Mouse (Mus musculus) MEL (cell line): Measurements from ENCODE around the gene Slc6a16.

ENCODE experiments used
- CTCF ChIP-seq, 3 experiments: IDR thresholded peaks in 2 of 3; conservative IDR thresholded peaks in 1 of 3; 2 replicates each; pipeline ENCODE4 v1.5.1; 2011 to 2012; ENCODE audit warnings: low read length in 3 of 3, low read depth in 2 of 3, mild to moderate bottlenecking in 2 of 3, improper control_type of control experiment in 1 of 3, inconsistent platforms in 1 of 3, mixed read lengths in 1 of 3, moderate library complexity in 1 of 3; ENCODE audit not compliant: control insufficient read depth in 1 of 3, insufficient read depth in 1 of 3, poor library complexity in 1 of 3, severe bottlenecking in 1 of 3
- ELF1 ChIP-seq: IDR thresholded peaks from 2 replicates; pipeline ENCODE4 v1.6.1; 2014; ENCODE audit warnings: low read depth, mild to moderate bottlenecking, inconsistent platforms, low read length, improper control_type of control experiment, moderate library complexity
- EP300 ChIP-seq, 2 experiments: IDR thresholded peaks; 2 replicates each; pipeline ENCODE4 v1.6.1; 2011; ENCODE audit warnings: improper control_type of control experiment in 2 of 2, low read length in 2 of 2, low read depth in 1 of 2, mild to moderate bottlenecking in 1 of 2
- MAFK ChIP-seq: IDR thresholded peaks from 2 replicates; pipeline ENCODE4 v1.6.1; 2011; ENCODE audit warnings: low read depth, mild to moderate bottlenecking, low read length, improper control_type of control experiment, borderline replicate concordance
- MAX ChIP-seq: IDR thresholded peaks from 2 replicates; pipeline ENCODE4 v1.6.1; 2011; ENCODE audit warnings: low read length, improper control_type of control experiment
- MAZ ChIP-seq: IDR thresholded peaks from 2 replicates; pipeline ENCODE4 v1.6.1; 2012; ENCODE audit warnings: low read depth, mild to moderate bottlenecking, inconsistent platforms, low read length, improper control_type of control experiment
- MXI1 ChIP-seq: IDR thresholded peaks from 2 replicates; pipeline ENCODE4 v1.6.1; 2011; ENCODE audit warnings: mild to moderate bottlenecking, low read depth, low read length, improper control_type of control experiment
- POLR2A ChIP-seq, 2 experiments: IDR thresholded peaks; 2 replicates each; pipeline ENCODE4 v1.6.1; 2011 to 2012; ENCODE audit warnings: low read length in 2 of 2, mild to moderate bottlenecking in 2 of 2, control low read depth in 1 of 2, improper control_type of control experiment in 1 of 2, low read depth in 1 of 2, moderate library complexity in 1 of 2; ENCODE audit not compliant: control insufficient read depth in 1 of 2, insufficient read depth in 1 of 2, poor library complexity in 1 of 2
- SIN3A ChIP-seq: IDR thresholded peaks from 2 replicates; pipeline ENCODE4 v1.6.1; 2012; ENCODE audit warnings: low read length, improper control_type of control experiment, inconsistent platforms
- TAL1 ChIP-seq: IDR thresholded peaks from 2 replicates; pipeline ENCODE4 v1.6.1; 2012; ENCODE audit warnings: mild to moderate bottlenecking, inconsistent platforms, low read length, moderate library complexity, mixed read lengths
- TBP ChIP-seq: IDR thresholded peaks from 2 replicates; pipeline ENCODE4 v1.8.0; 2011; ENCODE audit warnings: low read depth, low read length, improper control_type of control experiment
- TCF12 ChIP-seq: IDR thresholded peaks from 2 replicates; pipeline ENCODE4 v1.6.1; 2014; ENCODE audit warnings: low read depth, mild to moderate bottlenecking, inconsistent platforms, low read length, improper control_type of control experiment, moderate library complexity
- UBTF ChIP-seq: IDR thresholded peaks from 2 replicates; pipeline ENCODE4 v1.6.1; 2012; ENCODE audit warnings: low read depth, mild to moderate bottlenecking, inconsistent platforms, low read length, improper control_type of control experiment, moderate library complexity, borderline replicate concordance; ENCODE audit not compliant: insufficient read depth
- USF1 ChIP-seq: IDR thresholded peaks from 2 replicates; pipeline ENCODE4 v1.6.1; 2014; ENCODE audit warnings: low read depth, mild to moderate bottlenecking, inconsistent platforms, low read length, improper control_type of control experiment, moderate library complexity

DNA sequence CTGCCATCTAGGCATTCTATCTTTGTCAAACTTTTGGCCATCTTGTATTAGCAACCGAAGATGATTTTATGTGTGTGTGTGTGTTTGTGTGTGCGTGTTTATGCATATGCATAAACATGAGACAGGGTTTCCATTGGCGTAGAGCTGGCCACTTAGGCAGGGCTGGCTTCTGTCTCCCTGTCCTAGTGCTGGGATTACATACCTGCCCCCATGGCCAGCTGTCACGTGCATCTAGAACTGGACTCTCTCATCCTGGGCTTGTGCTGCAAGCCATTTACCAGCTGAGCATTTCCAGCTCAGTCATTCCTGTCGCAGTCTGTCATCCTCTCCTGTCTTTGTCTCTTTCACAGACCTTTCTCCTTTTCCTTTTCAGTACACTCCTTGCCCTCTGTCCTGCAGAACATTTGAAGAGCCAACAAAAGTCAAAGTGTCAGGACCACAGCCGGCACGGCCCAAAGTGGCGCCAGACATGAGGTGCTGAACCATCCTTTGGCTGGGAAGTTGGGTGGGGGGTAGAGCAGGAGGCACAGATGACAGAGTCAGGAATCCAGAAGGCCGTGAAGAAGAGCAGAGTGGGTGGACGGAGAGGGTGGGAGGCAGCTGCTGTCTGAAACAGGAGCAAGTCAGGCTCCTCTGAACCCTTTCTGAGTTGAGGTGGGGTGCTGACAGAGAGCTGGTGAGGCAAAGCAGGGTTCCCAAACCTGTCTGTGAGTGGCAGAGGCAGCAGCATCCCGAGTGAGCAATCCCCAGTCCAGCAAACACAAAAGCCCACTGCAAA, 16.4 kb downstream of the Slc6a16 start:
- no peak for TF ChIP-seq USF1
- no peak for TF ChIP-seq POLR2A (IDR thresholded peaks at IDR 0.05; ENCODE audit: control insufficient read depth in 1 of 2, insufficient read depth in 1 of 2, low read depth in 1 of 2, low read length in 2 of 2, poor library complexity in 1 of 2)
- no peak for TF ChIP-seq MAFK
- TF ChIP-seq CTCF (IDR thresholded peaks at IDR 0.05 in 2 of 3, conservative IDR thresholded peaks at IDR 0.05 in 1 of 3; ENCODE audit: control insufficient read depth in 1 of 3, insufficient read depth in 1 of 3, low read depth in 2 of 3, low read length in 3 of 3, poor library complexity in 1 of 3, severe bottlenecking in 1 of 3) = no peak
- no peak for TF ChIP-seq UBTF
- no peak for TF ChIP-seq TAL1
- TF ChIP-seq EP300 (IDR thresholded peaks at IDR 0.05; ENCODE audit: low read depth in 1 of 2, low read length in 2 of 2) = no peak
- TF ChIP-seq SIN3A = no peak
- TF ChIP-seq ELF1 = no peak
- TF ChIP-seq TBP = no peak
- no peak for TF ChIP-seq TCF12
- TF ChIP-seq MAZ = no peak
- no peak for TF ChIP-seq MXI1
- TF ChIP-seq MAX = no peak
